Mouse (Mus musculus) cerebellum, adult 2 months (tissue): ENCODE data around the gene Ift140. TPM values are rescaled to one million over a fixed set of nuclear protein-coding genes. Genes with fewer than 3 reads are reported as not detected.

Experiments
- DNase-seq, 2 experiments: peaks; one replicate each; pipeline ENCODE4 v3.0.0; 2021
- H3K27ac ChIP-seq: fragments of 200-500 bp; 2 replicates; pipeline ENCODE4 v1.5.1; 2012; ENCODE audit warnings: low read length, control low read depth, inconsistent platforms; ENCODE audit not compliant: insufficient read depth
- H3K27me3 ChIP-seq: fragments of 200-500 bp; 2 replicates; pipeline ENCODE4 v1.6.1; 2012; ENCODE audit warnings: inconsistent platforms, mild to moderate bottlenecking, low read length, moderate library complexity; ENCODE audit not compliant: control insufficient read depth, insufficient read depth
- H3K4me1 ChIP-seq: fragments of 200-500 bp; 2 replicates; pipeline ENCODE4 v1.6.1; 2011; ENCODE audit warnings: low read length; ENCODE audit not compliant: control insufficient read depth, insufficient read depth
- H3K4me3 ChIP-seq: fragments of 200-500 bp; replicated peaks from 2 replicates; pipeline ENCODE3; 2011; ENCODE audit warnings: mild to moderate bottlenecking, low read depth, low read length, control low read depth; ENCODE audit not compliant: insufficient read depth
- CTCF ChIP-seq: fragments of 200-500 bp; IDR thresholded peaks from 2 replicates; pipeline ENCODE4 v1.5.1; 2011; ENCODE audit warnings: low read depth, mild to moderate bottlenecking, control low read depth, low read length, moderate library complexity, borderline replicate concordance; ENCODE audit not compliant: insufficient read depth
- POLR2A ChIP-seq: fragments of 200-500 bp; IDR thresholded peaks from 2 replicates; pipeline ENCODE4 v1.6.1; 2011; ENCODE audit warnings: low read length, control low read depth, borderline replicate concordance; ENCODE audit not compliant: insufficient read depth
- WGBS: fragments of 180-500 bp; shearing (Covaris S2); methylation state at CpG from one replicate; pipeline ENCODE4 v1.1.7; 2018; 5-methylcytosine and 5-hydroxymethylcytosine counted together
- polyA plus RNA-seq: library from polyadenylated mRNA; depleted of rRNA; stranded (reverse); fragments of >200 nt; gene quantifications from 2 replicates; pipeline ENCODE4 v1.2.3, GENCODE M21; 2012

Gene Ift140
- polyA plus RNA-seq, 1 experiment, result 19.2 TPM

GRCm38 (mm10) chr17:25016292-25017132 lies 627 bp downstream of the Ift140 start:
- TF ChIP-seq CTCF, result no peak
- TF ChIP-seq POLR2A, result peak; percentile 47; the same call in 1 of the 2 replicates
- peak overlapping the region; percentile 72 for H3K4me3 ChIP-seq
- H3K27me3 ChIP-seq, result no peaks in the 10 kb centered on the region
- peak overlapping the region; percentile 13 for H3K27ac ChIP-seq
- H3K4me1 ChIP-seq, result no peaks in the 10 kb centered on the region
- WGBS, result under 1% methylated on average over 55 of the region's 55 CpGs
- DNase-seq, result no peak

GRCm38 (mm10) chr17:25036183-25036582 lies 20.3 kb downstream of the Ift140 start:
- TF ChIP-seq POLR2A (no peak), CTCF (peak; percentile 60; the same call in 1 of the 2 replicates)
- Histone ChIP-seq H3K4me1 (no peaks in the 10 kb centered on the region), H3K4me3 (no peak overlapping the region), H3K27ac (no peak overlapping the region), H3K27me3 (no peaks in the 10 kb centered on the region)
- 58% methylated on average over 4 of the region's 4 CpGs for WGBS
- no peak for DNase-seq

GRCm38 (mm10) chr17:25044879-25045278 lies 29.0 kb downstream of the Ift140 start:
- Histone ChIP-seq H3K27me3 (no peaks in the 10 kb centered on the region), H3K27ac (no peak overlapping the region), H3K4me3 (no peak overlapping the region), H3K4me1 (no peaks in the 10 kb centered on the region)
- no peak for DNase-seq
- TF ChIP-seq CTCF (no peak), POLR2A (no peak)
- WGBS, result 68% methylated on average over 7 of the region's 7 CpGs

GRCm38 (mm10) chr17:25045281-25045680 lies 29.4 kb downstream of the Ift140 start:
- Histone ChIP-seq H3K4me1 (no peaks in the 10 kb centered on the region), H3K27ac (no peak overlapping the region), H3K4me3 (no peak overlapping the region), H3K27me3 (no peaks in the 10 kb centered on the region)
- 89% methylated on average over 4 of the region's 4 CpGs for WGBS
- TF ChIP-seq CTCF, result no peak
- no peak for TF ChIP-seq POLR2A
- DNase-seq, result no peak

- no peak overlapping the region for H3K27ac ChIP-seq
- no peak for TF ChIP-seq POLR2A
- no peak for TF ChIP-seq CTCF
- no peak for DNase-seq
- no peak overlapping the region for H3K4me3 ChIP-seq
- H3K4me1 ChIP-seq, result no peaks in the 10 kb centered on the region
- H3K27me3 ChIP-seq, result no peaks in the 10 kb centered on the region
- 88% methylated on average over 6 of the region's 6 CpGs for WGBS
These were observed 31.3 kb downstream of the Ift140 start for GRCm38 (mm10) chr17:25047143-25047542.

GRCm38 (mm10) chr17:25053274-25053673 lies 37.4 kb downstream of the Ift140 start:
- WGBS, result 79% methylated on average over 9 of the region's 9 CpGs
- H3K27ac ChIP-seq, result no peak overlapping the region
- no peak for DNase-seq

GRCm38 (mm10) chr17:25057041-25057440 lies 41.2 kb downstream of the Ift140 start:
- no peak overlapping the region for H3K27ac ChIP-seq
- no peaks in the 10 kb centered on the region for H3K4me1 ChIP-seq
- no peak overlapping the region for H3K4me3 ChIP-seq
- DNase-seq, result no peak
- WGBS, result 86% methylated on average over 6 of the region's 6 CpGs
- H3K27me3 ChIP-seq, result no peaks in the 10 kb centered on the region
- TF ChIP-seq CTCF (no peak), POLR2A (no peak)

More at GRCm38 (mm10) chr17:25053274-25053673, 37.4 kb downstream of the Ift140 start:
- TF ChIP-seq CTCF (no peak), POLR2A (no peak)
- Histone ChIP-seq H3K4me1 (no peaks in the 10 kb centered on the region), H3K27me3 (no peaks in the 10 kb centered on the region), H3K4me3 (no peak overlapping the region)

GRCm38 (mm10) chr17:25063261-25063660 lies 47.4 kb downstream of the Ift140 start:
- no peak overlapping the region for H3K27ac ChIP-seq
- DNase-seq, result no peak
- no peaks in the 10 kb centered on the region for H3K27me3 ChIP-seq
- no peak for TF ChIP-seq POLR2A
- TF ChIP-seq CTCF, result no peak
- no peak overlapping the region for H3K4me3 ChIP-seq
- WGBS, result 71% methylated on average over 4 of the region's 4 CpGs
- no peaks in the 10 kb centered on the region for H3K4me1 ChIP-seq

GRCm38 (mm10) chr17:25063872-25064271 lies 48.0 kb downstream of the Ift140 start:
- no peak overlapping the region for H3K27ac ChIP-seq
- TF ChIP-seq CTCF (no peak), POLR2A (no peak)

More at GRCm38 (mm10) chr17:25063872-25064271, 48.0 kb downstream of the Ift140 start:
- no peaks in the 10 kb centered on the region for H3K27me3 ChIP-seq
- no peaks in the 10 kb centered on the region for H3K4me1 ChIP-seq
- WGBS, result 73% methylated on average over 12 of the region's 12 CpGs
- DNase-seq, result no peak
- no peak overlapping the region for H3K4me3 ChIP-seq
